Comparison of ENCODE assay signal across 8 mouse cellular contexts in the genomic region with DNA sequence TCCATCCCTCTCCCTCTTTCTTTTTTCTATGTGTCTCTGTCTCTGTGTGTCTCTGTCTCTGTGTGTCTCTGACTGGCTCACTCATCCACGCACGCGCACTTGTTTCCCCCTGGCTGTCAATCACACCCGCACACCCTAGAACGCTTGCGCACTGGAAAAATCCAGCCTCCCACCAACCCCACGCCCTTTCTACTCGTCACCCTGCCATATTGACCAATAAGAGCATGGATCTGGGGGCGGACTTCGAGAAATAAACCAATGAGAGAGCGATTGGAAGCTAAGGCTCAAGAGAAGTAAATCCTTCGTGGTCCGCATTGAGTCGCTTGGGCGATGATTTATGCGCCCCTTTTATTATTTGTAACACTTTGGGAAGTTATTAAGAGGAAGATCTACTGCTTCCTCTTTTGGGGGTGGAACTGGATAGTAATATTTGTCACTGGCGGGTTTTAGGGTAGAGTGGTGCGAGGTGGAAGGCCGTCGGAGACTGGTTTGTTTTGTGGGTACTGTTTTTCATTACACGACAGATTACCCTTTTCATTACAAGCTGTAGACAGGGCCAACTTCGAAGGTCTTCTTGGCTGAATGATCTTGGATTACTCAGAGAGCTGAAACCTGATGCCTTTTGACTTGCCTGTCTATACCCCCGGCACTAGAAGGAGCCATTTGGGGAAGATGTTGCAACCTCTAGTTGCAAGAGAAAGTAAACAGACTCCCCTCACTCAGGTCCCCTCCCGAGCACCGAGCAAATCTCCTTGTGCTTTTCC.
DNase-seq lines count a peak whose midpoint lies in the region; ATAC-seq and TF ChIP-seq lines count a peak whose summit lies in the region.

No protein-coding gene starts in this region.

- peaks cover 9% of the 10 kb centered on the region for H3K4me1 ChIP-seq in spleen, adult 2 months (ENCODE audit: control insufficient read depth, insufficient read depth, insufficient read length)
- H3K4me1 ChIP-seq in embryonic facial prominence, embryonic 10.5 days = peaks cover 76% of the 10 kb centered on the region
- peaks cover 9% of the 10 kb centered on the region; the same call in 1 of the 2 replicates for H3K4me1 ChIP-seq in lung, embryonic 16.5 days (replicated peaks; ENCODE audit: control insufficient read depth, insufficient read depth, low read length)
- H3K4me1 ChIP-seq in cerebellum, adult 2 months (ENCODE audit: control insufficient read depth, insufficient read depth, low read length) = no peaks in the 10 kb centered on the region

- no peak for TF ChIP-seq CTCF in spleen, adult 2 months (IDR thresholded peaks at IDR 0.05; ENCODE audit: extremely low read depth, insufficient read depth, insufficient read length, insufficient replicate concordance)
- no peak for TF ChIP-seq CTCF in cerebellum, adult 2 months (IDR thresholded peaks at IDR 0.05; ENCODE audit: borderline replicate concordance, insufficient read depth, low read depth, low read length)

- no peaks in the 10 kb centered on the region for H3K36me3 ChIP-seq in spleen, adult 2 months (ENCODE audit: control insufficient read depth, insufficient read depth, low read length)
- H3K36me3 ChIP-seq in embryonic facial prominence, embryonic 10.5 days (replicated peaks) = no peaks in the 10 kb centered on the region
- no peaks in the 10 kb centered on the region for H3K36me3 ChIP-seq in lung, embryonic 16.5 days (ENCODE audit: control insufficient read depth, insufficient read depth, low read length)

- H3K9me3 ChIP-seq in embryonic facial prominence, embryonic 10.5 days = no peaks in the 10 kb centered on the region
- H3K9me3 ChIP-seq in lung, embryonic 16.5 days (ENCODE audit: control insufficient read depth, low read length) = no peaks in the 10 kb centered on the region

- no peak for TF ChIP-seq POLR2A in spleen, adult 2 months (IDR thresholded peaks at IDR 0.05; ENCODE audit: low read depth, low read length)
- no peak for TF ChIP-seq POLR2A in cerebellum, adult 2 months (IDR thresholded peaks at IDR 0.05; ENCODE audit: borderline replicate concordance, insufficient read depth, low read length)

- H3K4me3 ChIP-seq in spleen, adult 2 months (ENCODE audit: extremely low read depth, insufficient read depth, insufficient read length) = peak overlapping the region; percentile 23; the same call in 1 of the 2 replicates
- peak overlapping the region; percentile 54 for H3K4me3 ChIP-seq in embryonic facial prominence, embryonic 10.5 days
- peak overlapping the region; percentile 43 for H3K4me3 ChIP-seq in lung, embryonic 16.5 days (ENCODE audit: low read length)
- H3K4me3 ChIP-seq in cerebellum, adult 2 months (replicated peaks; ENCODE audit: insufficient read depth, low read depth, low read length) = no peak overlapping the region

- peak overlapping the region; percentile 70 for H3K4me2 ChIP-seq in lung, embryonic 16.5 days (ENCODE audit: low read depth, low read length)

- H3K9ac ChIP-seq in lung, embryonic 16.5 days (ENCODE audit: low read length) = peak overlapping the region; percentile 45

- WGBS in spleen, adult 2 months = 2% methylated on average over 25 of the region's 25 CpGs
- WGBS in embryonic facial prominence, embryonic 10.5 days = under 1% methylated on average over 25 of the region's 25 CpGs
- WGBS in lung, embryonic 16.5 days = under 1% methylated on average over 25 of the region's 25 CpGs
- 7% methylated on average over 25 of the region's 25 CpGs for WGBS in cerebellum, adult 2 months

- H3K27ac ChIP-seq in spleen, adult 2 months (ENCODE audit: insufficient read depth, low read length) = no peak overlapping the region
- peak overlapping the region; percentile 98 for H3K27ac ChIP-seq in embryonic facial prominence, embryonic 10.5 days (replicated peaks)
- H3K27ac ChIP-seq in lung, embryonic 16.5 days (ENCODE audit: low read length) = peak overlapping the region; percentile 87
- H3K27ac ChIP-seq in cerebellum, adult 2 months (ENCODE audit: insufficient read depth, low read length) = no peak overlapping the region

- peak; percentile 88 for ATAC-seq in lung, embryonic 16.5 days (ENCODE audit: low read depth)

- peaks cover 28% of the 10 kb centered on the region for H3K27me3 ChIP-seq in spleen, adult 2 months (ENCODE audit: control insufficient read depth, insufficient read depth, low read length)
- peaks cover 52% of the 10 kb centered on the region for H3K27me3 ChIP-seq in embryonic facial prominence, embryonic 10.5 days (replicated peaks; ENCODE audit: low read depth, poor library complexity, severe bottlenecking)
- H3K27me3 ChIP-seq in lung, embryonic 16.5 days (ENCODE audit: control insufficient read depth, insufficient read depth, low read depth, low read length) = peaks cover 45% of the 10 kb centered on the region
- H3K27me3 ChIP-seq in cerebellum, adult 2 months (ENCODE audit: control insufficient read depth, insufficient read depth, low read length) = peaks cover 24% of the 10 kb centered on the region; the same call in 1 of the 2 replicates

- peak in 1 of 2 experiments; percentile 21 for DNase-seq in spleen, adult 2 months (ENCODE audit: low read depth in 1 of 2, low spot score in 2 of 2)
- no peak for DNase-seq in spleen, adult 12 weeks (ENCODE audit: low spot score)
- DNase-seq in embryonic facial prominence, embryonic 10.5 days (ENCODE audit: low spot score) = peak; percentile 95
- peak; percentile 93 for DNase-seq in heart, adult 8-10 months (ENCODE audit: low spot score)
- DNase-seq in kidney, adult 18-20 months = peak; percentile 75
- DNase-seq in ovary, postnatal 14 days (ENCODE audit: low spot score) = peak; percentile 73
- DNase-seq in cerebellum, adult 2 months = no peak

Comparison
In these comparisons a context has a peak if more than half of its experiments do, and no peak if none do; other contexts are left out.
1. DNase-seq: peak in embryonic facial prominence, embryonic 10.5 days (single experiment), heart, adult 8-10 months (single experiment), kidney, adult 18-20 months (single experiment) and ovary, postnatal 14 days (single experiment); none in spleen, adult 12 weeks (single experiment) and cerebellum, adult 2 months (0 of 2).
2. H3K27ac ChIP-seq: peak in embryonic facial prominence, embryonic 10.5 days (single experiment) and lung, embryonic 16.5 days (single experiment); none in spleen, adult 2 months (single experiment) and cerebellum, adult 2 months (single experiment).